Mouse (Mus musculus) CH12.LX (cell line): ENCODE data around the gene Syne1. TPM values are rescaled to one million over a fixed set of nuclear protein-coding genes. Genes with fewer than 3 reads are reported as not detected.

Experiments
- DNase-seq: peaks from one replicate; pipeline ENCODE4 v3.0.0-alpha.2; 2013; ENCODE audit errors: extremely low read depth
- H3K27ac ChIP-seq: 2 replicates; pipeline ENCODE4 v1.5.1; 2012; ENCODE audit warnings: low read depth, mild to moderate bottlenecking, control low read depth, moderate library complexity; ENCODE audit not compliant: insufficient read depth
- H3K27me3 ChIP-seq: replicated peaks from 2 replicates; pipeline ENCODE3; 2012; ENCODE audit warnings: inconsistent platforms
- H3K36me3 ChIP-seq, 2 experiments: replicated peaks in 1 of 2; 2 replicates each; pipeline versions ENCODE3 to v1.6.1; 2012; ENCODE audit warnings: inconsistent platforms in 1 of 2, low read length in 1 of 2, mild to moderate bottlenecking in 1 of 2, mixed read lengths in 1 of 2, moderate library complexity in 1 of 2; ENCODE audit not compliant: control insufficient read depth in 1 of 2, insufficient read depth in 1 of 2
- H3K4me1 ChIP-seq, 2 experiments: 2 replicates each; pipeline ENCODE4 v1.6.1; 2012; ENCODE audit warnings: inconsistent platforms in 1 of 2, moderate library complexity in 1 of 2; ENCODE audit not compliant: insufficient read depth in 2 of 2, control insufficient read depth in 1 of 2
- H3K4me2 ChIP-seq: 2 replicates; pipeline ENCODE4 v1.6.1; 2012; ENCODE audit warnings: low read depth, mild to moderate bottlenecking, control low read depth; ENCODE audit not compliant: poor library complexity, insufficient read depth, severe bottlenecking
- H3K4me3 ChIP-seq, 3 experiments: fragments of 150-350 bp in 1 of 3; sonication (generic) in 1 of 3; replicated peaks in 1 of 3; 2 replicates each; pipeline versions ENCODE3 to v1.5.1; 2011 to 2012; ENCODE audit warnings: low read depth in 2 of 3, low read length in 2 of 3, mild to moderate bottlenecking in 2 of 3, moderate library complexity in 2 of 3, control low read depth in 1 of 3, improper control_type of control experiment in 1 of 3, inconsistent platforms in 1 of 3, mixed read lengths in 1 of 3; ENCODE audit not compliant: poor library complexity in 1 of 3
- H3K79me2 ChIP-seq: replicated peaks from 2 replicates; pipeline ENCODE4 v1.6.1; 2012; ENCODE audit warnings: mild to moderate bottlenecking, moderate library complexity; ENCODE audit not compliant: control insufficient read depth, poor library complexity, insufficient read depth, severe bottlenecking; ENCODE audit errors: extremely low read depth
- H3K9ac ChIP-seq: 2 replicates; pipeline ENCODE4 v1.6.1; 2012; ENCODE audit warnings: low read depth, mild to moderate bottlenecking, control low read depth, moderate library complexity; ENCODE audit not compliant: insufficient read depth
- H3K9me3 ChIP-seq: replicated peaks from 2 replicates; pipeline ENCODE3; 2012; ENCODE audit warnings: low read length, inconsistent platforms, mixed read lengths
- CHD1 ChIP-seq: IDR thresholded peaks from 2 replicates; pipeline ENCODE4 v1.6.1; 2012; ENCODE audit warnings: low read depth, low read length, improper control_type of control experiment, inconsistent platforms
- CHD2 ChIP-seq: IDR thresholded peaks from 2 replicates; pipeline ENCODE4 v1.6.1; 2011; ENCODE audit warnings: low read length, improper control_type of control experiment
- ELF1 ChIP-seq: IDR thresholded peaks from 2 replicates; pipeline ENCODE4 v1.6.1; 2014; ENCODE audit warnings: low read depth, mild to moderate bottlenecking, inconsistent platforms, low read length, improper control_type of control experiment
- EP300 ChIP-seq: IDR thresholded peaks from 2 replicates; pipeline ENCODE4 v1.6.1; 2011; ENCODE audit warnings: low read length, improper control_type of control experiment
- JUN ChIP-seq: IDR thresholded peaks from 2 replicates; pipeline ENCODE4 v1.6.1; 2011; ENCODE audit warnings: low read depth, mild to moderate bottlenecking, low read length, improper control_type of control experiment, moderate library complexity; ENCODE audit not compliant: insufficient read depth
- KAT2A ChIP-seq: IDR thresholded peaks from 2 replicates; pipeline ENCODE4 v1.6.1; 2012; ENCODE audit warnings: low read length, improper control_type of control experiment, inconsistent platforms; ENCODE audit not compliant: insufficient replicate concordance
- MXI1 ChIP-seq: IDR thresholded peaks from 2 replicates; pipeline ENCODE4 v1.6.1; 2011; ENCODE audit warnings: mild to moderate bottlenecking, low read depth, low read length, improper control_type of control experiment
- MYC ChIP-seq: IDR thresholded peaks from 2 replicates; pipeline ENCODE4 v1.6.1; 2011; ENCODE audit warnings: low read depth, mild to moderate bottlenecking, improper control_type of control experiment, low read length
- NELFE ChIP-seq: IDR thresholded peaks from 2 replicates; pipeline ENCODE4 v1.6.1; 2011; ENCODE audit warnings: low read depth, low read length, improper control_type of control experiment
- NRF1 ChIP-seq: IDR thresholded peaks from 2 replicates; pipeline ENCODE4 v1.6.1; 2014; ENCODE audit warnings: low read depth, mild to moderate bottlenecking, inconsistent platforms, low read length, improper control_type of control experiment, moderate library complexity
- PAX5 ChIP-seq: IDR thresholded peaks from 2 replicates; pipeline ENCODE4 v1.6.1; 2012; ENCODE audit warnings: low read length, inconsistent platforms, mixed read lengths
- POLR2A ChIP-seq: IDR thresholded peaks from 2 replicates; pipeline ENCODE4 v1.6.1; 2011; ENCODE audit warnings: low read depth, mild to moderate bottlenecking, improper control_type of control experiment, low read length
- POLR2AphosphoS2 ChIP-seq: IDR thresholded peaks from 2 replicates; pipeline ENCODE4 v1.6.1; 2011; ENCODE audit warnings: low read depth, low read length, improper control_type of control experiment
- RAD21 ChIP-seq: IDR thresholded peaks from 2 replicates; pipeline ENCODE4 v1.6.1; 2011; ENCODE audit warnings: low read depth, mild to moderate bottlenecking, low read length, improper control_type of control experiment, moderate library complexity
- RCOR1 ChIP-seq: conservative IDR thresholded peaks from 2 replicates; pipeline ENCODE4 v1.6.1; 2012; ENCODE audit warnings: low read depth, mild to moderate bottlenecking, inconsistent platforms, low read length, improper control_type of control experiment
- TBP ChIP-seq: conservative IDR thresholded peaks from 2 replicates; pipeline ENCODE4 v1.6.1; 2011; ENCODE audit warnings: low read depth, low read length, improper control_type of control experiment
- USF1 ChIP-seq: IDR thresholded peaks from 2 replicates; pipeline ENCODE4 v1.6.1; 2014; ENCODE audit warnings: low read depth, mild to moderate bottlenecking, inconsistent platforms, low read length, improper control_type of control experiment
- ZNF384 ChIP-seq: IDR thresholded peaks from 2 replicates; pipeline ENCODE4 v1.6.1; 2012; ENCODE audit warnings: low read depth, low read length, improper control_type of control experiment, inconsistent platforms
- dilution Hi-C: fragments of 300-500 bp; cut with MboI; formaldehyde crosslinking; loops from 2 replicates; pipeline ENCODE4 v1.14.3; 2020; ENCODE audit warnings: low sequenced_read_pairs; ENCODE audit not compliant: extremely low pct_unique_long_range_greater_than_20kb, extremely low pct_ligation_motif_present
- in situ Hi-C: fragments of 300-500 bp; cut with MboI; formaldehyde crosslinking; loops from 3 replicates; pipeline ENCODE4 v1.14.3; 2019; ENCODE audit warnings: low sequenced_read_pairs, low pct_ligation_motif_present, low pct_unique_long_range_greater_than_20kb, mixed read lengths
- polyA plus RNA-seq: library from polyadenylated mRNA; unstranded; fragments of >175 nt; gene quantifications from 2 replicates; pipeline ENCODE4 v1.2.1, GENCODE M21; 2012; ENCODE audit warnings: low read depth; ENCODE audit not compliant: insufficient read length
- total RNA-seq, 2 experiments: library from RNA; depleted of rRNA; stranded (reverse); fragments of 300-350 nt in 1 of 2; fragments of >200 nt in 1 of 2; gene quantifications; 2 replicates each; pipeline ENCODE4 v1.2.3; 2012 to 2014

The Syne1 gene
- total and polyA plus RNA-seq, 3 experiments = 3.1 to 7.6 (median 3.6) TPM

DNA sequence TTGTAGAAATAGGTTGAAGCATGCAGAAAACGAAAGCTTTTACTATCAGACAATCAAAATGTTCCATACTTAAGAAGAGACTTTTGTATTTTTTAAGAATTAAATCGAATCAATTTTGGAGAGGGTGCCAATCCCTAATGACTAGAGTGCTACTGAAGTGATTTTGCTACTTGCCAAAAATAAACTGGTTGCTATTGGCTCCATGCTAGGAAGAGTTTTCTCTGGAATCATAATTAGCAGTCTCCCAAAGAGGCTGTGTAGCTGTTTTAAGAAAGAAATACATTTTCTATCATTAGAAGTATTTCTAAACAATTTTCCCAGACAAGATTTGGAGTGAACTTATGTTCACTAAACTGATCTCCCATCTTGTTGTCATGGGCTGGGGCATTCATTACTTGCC lies 43.8 kb downstream of the Syne1 start:
- no peak for DNase-seq
- Histone ChIP-seq H3K79me2 (no peaks in the 10 kb centered on the region), H3K9ac (no peak overlapping the region), H3K4me1 (peaks cover 0 to 6% of the 10 kb centered on the region in 2 experiments; a peak in 1 of 4 replicates), H3K4me3 (no peak overlapping the region), H3K27me3 (no peaks in the 10 kb centered on the region), H3K27ac (no peak overlapping the region), H3K9me3 (no peaks in the 10 kb centered on the region), H3K4me2 (no peak overlapping the region), H3K36me3 (no peaks in the 10 kb centered on the region)
- in situ Hi-C loops = no loop called here
- no peak for TF ChIP-seq KAT2A
- TF ChIP-seq RCOR1 = no peak
- no peak for TF ChIP-seq PAX5
- no peak for TF ChIP-seq MYC
- TF ChIP-seq POLR2A = no peak
- no peak for TF ChIP-seq ZNF384
- TF ChIP-seq CHD2 = no peak
- TF ChIP-seq NRF1 = no peak
- no peak for TF ChIP-seq USF1
- TF ChIP-seq CHD1 = no peak
- no peak for TF ChIP-seq NELFE
- dilution Hi-C loops = no loop called here

DNA sequence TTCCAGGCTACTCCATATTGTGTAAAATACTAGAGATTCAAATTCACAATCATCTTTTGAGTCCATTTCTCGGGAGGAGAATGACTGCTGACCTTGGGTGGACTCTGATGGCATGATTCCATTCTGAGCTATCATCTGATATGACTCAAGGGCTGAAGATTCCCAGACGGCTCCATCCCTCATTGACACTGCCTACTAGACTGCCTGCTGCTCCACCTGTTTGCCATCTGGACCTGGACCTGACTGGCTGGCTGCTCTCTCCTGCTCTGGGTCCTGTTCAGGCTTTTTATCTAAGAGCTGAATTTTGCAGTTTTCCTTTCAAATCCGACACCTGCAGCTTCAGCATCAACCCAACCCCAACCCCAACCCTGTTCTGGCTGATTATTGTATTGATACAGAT lies 46.5 kb downstream of the Syne1 start:
- TF ChIP-seq MXI1 = no peak
- no peak for TF ChIP-seq JUN
- no peak for TF ChIP-seq RAD21
- TF ChIP-seq EP300 = no peak
- no peak for TF ChIP-seq ELF1
- TF ChIP-seq POLR2A = no peak
- no peak for TF ChIP-seq TBP
- TF ChIP-seq POLR2AphosphoS2 = no peak
- no peak for TF ChIP-seq USF1
- DNase-seq = no peak

More for the DNA sequence above, 46.5 kb downstream of the Syne1 start:
- H3K4me1 ChIP-seq = peaks cover 0 to 6% of the 10 kb centered on the region in 2 experiments; a peak in 1 of 4 replicates
- H3K4me3 ChIP-seq = no peak overlapping the region
- H3K36me3 ChIP-seq = no peaks in the 10 kb centered on the region
- no peak overlapping the region for H3K4me2 ChIP-seq
- no peak overlapping the region for H3K9ac ChIP-seq
- in situ Hi-C loops = no loop called here
- H3K79me2 ChIP-seq = no peaks in the 10 kb centered on the region
- no peaks in the 10 kb centered on the region for H3K9me3 ChIP-seq
- H3K27ac ChIP-seq = no peak overlapping the region
- no peaks in the 10 kb centered on the region for H3K27me3 ChIP-seq
- dilution Hi-C loops = no loop called here
